Mouse (Mus musculus): ENCODE measurements around the gene Mtap. TPM values are rescaled to one million over a fixed set of nuclear protein-coding genes. Genes with fewer than 3 reads are reported as not detected.

Mtap gene
- polyA plus RNA-seq (2012; ENCODE audit: low replicate concordance), result 2.7 and 5.9 TPM in 2 replicates

GRCm38 (mm10) chr4:89136906-89137541, at the start of gene Mtap:
TSS of gene Mtap (plus strand) at chr4:89137122.

Other genes with a start within 250 kb of the Mtap start
- gene Cdkn2a, start 157.5 kb downstream of the Mtap start, polyA plus RNA-seq (2012; ENCODE audit: low replicate concordance), result 3.3 and 7.3 TPM in 2 replicates
- gene Cdkn2b, start 173.9 kb downstream of the Mtap start, polyA plus RNA-seq (2012; ENCODE audit: low replicate concordance), result 1.8 and 2.2 TPM in 2 replicates

Data from leukemia stem cell, adult 10-12 weeks (primary cell).